Mouse (Mus musculus): ENCODE results near the gene Cdc42ep1. TPM values are rescaled to one million over a fixed set of nuclear protein-coding genes. Genes with fewer than 3 reads are reported as not detected.
"Not testable (repeated sequence)": the region's sequence is repeated elsewhere in the genome, so short reads cannot be mapped to it uniquely, and the experiment has no call there.

Gene Cdc42ep1
- polyA plus RNA-seq, 1 experiment from 2014 or later: 13.0 TPM

DNA sequence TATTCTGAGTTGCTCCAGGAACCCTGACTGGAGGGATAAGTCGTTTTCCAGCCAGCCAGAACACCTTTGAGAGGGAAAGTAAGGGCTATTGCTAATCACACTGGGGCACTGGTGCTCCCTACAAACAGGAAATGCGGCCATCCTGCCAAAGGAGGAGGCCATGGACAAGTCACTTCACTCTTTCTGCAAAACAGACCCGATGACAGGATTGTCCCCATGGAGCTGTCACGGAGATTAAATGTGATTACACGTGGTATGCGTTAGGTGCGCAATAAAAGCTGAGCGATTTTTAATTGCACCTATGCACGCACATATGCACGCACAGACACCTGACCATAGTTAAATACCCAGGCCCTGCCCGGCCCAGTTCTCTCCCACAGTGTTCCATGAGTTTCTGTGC is 1.7 kb upstream of the Cdc42ep1 start:
- no peak for ATAC-seq (ENCODE audit: insufficient read depth)
- 60% methylated on average over 11 of the region's 11 CpGs for WGBS (ENCODE audit: insufficient replicate concordance)
- H3K9ac ChIP-seq: no peak overlapping the region
- no peak overlapping the region for H3K4me3 ChIP-seq (replicated peaks)
- H3K9me3 ChIP-seq (replicated peaks): no peaks in the 10 kb centered on the region
- H3K36me3 ChIP-seq (replicated peaks): no peaks in the 10 kb centered on the region
- no peak overlapping the region for H3K4me2 ChIP-seq
- H3K4me1 ChIP-seq (replicated peaks): peaks cover 51% of the 10 kb centered on the region
- peaks cover 62% of the 10 kb centered on the region for H3K27me3 ChIP-seq
- H3K27ac ChIP-seq (replicated peaks): peak overlapping the region; percentile 41; the same call in 1 of the 2 replicates

DNA sequence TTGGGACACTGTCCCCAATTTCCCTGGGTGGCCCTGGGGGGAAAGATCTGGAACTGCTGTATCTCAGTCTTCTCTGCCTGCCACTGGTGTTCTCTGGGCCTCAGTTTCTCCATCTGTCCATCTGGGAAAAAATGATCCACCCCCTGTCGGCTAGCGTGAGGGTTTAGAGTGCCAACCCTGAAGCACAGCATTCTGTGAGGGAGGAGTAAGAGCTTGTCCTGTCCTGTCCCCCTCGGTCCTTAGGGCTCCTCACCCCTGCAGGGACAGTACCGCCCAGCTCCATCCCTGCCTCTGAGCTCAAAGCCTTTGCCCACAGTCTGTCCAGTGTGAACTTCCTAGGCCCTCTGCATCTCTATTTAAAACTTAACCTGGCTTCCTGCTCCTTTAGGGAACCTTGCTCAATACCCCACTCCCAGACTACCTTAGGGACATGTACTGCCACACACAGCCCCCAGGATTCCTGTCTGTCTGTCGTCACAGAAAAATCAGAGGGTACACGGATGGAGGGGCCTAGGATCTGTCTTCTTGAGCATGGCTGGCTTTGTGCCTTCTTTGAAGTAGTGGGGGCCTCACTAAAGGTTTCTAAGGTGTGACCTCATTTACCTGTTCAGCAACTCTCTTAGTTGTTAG is 1.1 kb upstream of the Cdc42ep1 start:
- H3K4me2 ChIP-seq: no peak overlapping the region
- no peaks in the 10 kb centered on the region for H3K36me3 ChIP-seq (replicated peaks)
- no peaks in the 10 kb centered on the region for H3K9me3 ChIP-seq (replicated peaks)
- H3K27me3 ChIP-seq: peaks cover 67% of the 10 kb centered on the region
- H3K4me1 ChIP-seq (replicated peaks): peaks cover 51% of the 10 kb centered on the region
- ATAC-seq (ENCODE audit: insufficient read depth): no peak
- H3K4me3 ChIP-seq (replicated peaks): no peak overlapping the region
- WGBS (ENCODE audit: insufficient replicate concordance): 58% methylated on average over 6 of the region's 6 CpGs
- H3K9ac ChIP-seq: no peak overlapping the region
- no peak overlapping the region for H3K27ac ChIP-seq (replicated peaks)

DNA sequence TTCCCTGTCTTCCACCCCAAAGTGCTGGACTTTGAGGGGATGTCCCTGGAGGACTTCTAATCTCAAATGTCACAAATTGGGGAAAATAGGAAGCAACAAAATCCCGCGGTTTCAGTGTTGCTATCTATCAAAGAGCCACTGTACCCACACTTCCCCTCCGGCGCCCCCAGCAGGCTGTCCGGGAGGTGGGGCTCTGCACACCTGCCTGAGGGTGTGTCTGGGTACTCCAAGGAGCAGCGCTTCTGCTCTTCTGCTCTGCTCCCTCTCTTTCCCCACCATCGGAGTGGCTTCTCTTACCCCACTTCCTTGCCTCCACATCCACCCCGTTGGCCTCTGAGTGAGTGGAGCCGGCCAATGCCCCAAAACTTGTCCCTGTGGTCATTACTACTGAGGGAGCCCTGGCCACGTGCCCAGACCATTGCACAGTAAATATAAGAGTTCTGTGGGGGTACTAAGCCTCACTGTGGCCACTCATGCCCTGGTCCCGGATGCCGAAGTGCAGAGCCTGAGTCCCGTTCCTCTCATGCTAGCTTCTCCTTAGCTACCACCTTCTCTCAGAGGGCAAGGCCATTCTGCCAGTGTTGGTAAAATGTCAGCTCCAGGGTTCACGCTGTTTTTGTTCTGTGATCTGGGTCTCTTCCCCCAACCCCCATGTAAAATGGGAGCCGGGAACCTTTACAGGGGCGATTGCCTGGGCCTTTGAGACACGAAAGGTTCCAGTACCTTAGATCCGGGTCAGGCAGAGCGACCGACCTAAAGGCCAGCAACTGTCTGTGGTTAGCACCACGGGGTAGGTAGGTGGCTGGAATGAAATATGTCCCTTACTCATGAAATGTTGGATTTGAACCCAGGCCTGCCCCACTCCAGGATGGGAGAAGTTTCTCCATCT is 1.4 kb downstream of the Cdc42ep1 start:
- Histone ChIP-seq H3K36me3 (replicated peaks) (0 out of 2 replicates have a peak, but pooled peaks cover 3% of the 10 kb centered on the region), H3K9ac (peak overlapping the region; percentile 54; the same call in 1 of the 2 replicates), H3K27ac (replicated peaks) (peak overlapping the region; percentile 78), H3K4me2 (peak overlapping the region; percentile 51), H3K4me3 (replicated peaks) (peak overlapping the region; percentile 58), H3K27me3 (peaks cover 75% of the 10 kb centered on the region), H3K9me3 (replicated peaks) (no peaks in the 10 kb centered on the region), H3K4me1 (replicated peaks) (peaks cover 61% of the 10 kb centered on the region)
- no peak for ATAC-seq (ENCODE audit: insufficient read depth)
- WGBS (ENCODE audit: insufficient replicate concordance): 22% methylated on average over 21 of the region's 21 CpGs

DNA sequence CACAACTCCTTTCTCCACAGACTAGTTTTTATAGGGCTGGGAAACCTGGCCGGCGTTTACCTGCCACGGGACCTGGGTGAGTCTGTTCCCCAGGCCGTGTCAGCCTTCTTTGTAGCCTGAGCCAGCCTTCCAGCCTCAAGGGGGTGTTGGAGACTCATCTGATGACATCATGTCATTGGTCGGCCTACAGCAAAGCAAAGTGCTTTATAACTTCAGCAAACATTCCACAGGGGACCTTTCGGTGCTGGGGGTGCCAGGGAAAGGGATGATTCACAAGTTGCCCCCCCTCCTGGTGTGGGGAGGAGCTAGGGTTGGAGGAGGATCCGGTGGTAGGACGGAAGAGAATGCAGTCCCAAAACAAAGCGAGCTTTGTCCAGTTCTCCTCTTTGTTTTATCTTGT is 2.4 kb downstream of the Cdc42ep1 start:
- Histone ChIP-seq H3K27me3 (peaks cover 80% of the 10 kb centered on the region), H3K4me2 (peak overlapping the region; percentile 51), H3K4me1 (replicated peaks) (peaks cover 65% of the 10 kb centered on the region), H3K27ac (replicated peaks) (peak overlapping the region; percentile 78; the same call in 1 of the 2 replicates), H3K4me3 (replicated peaks) (peak overlapping the region; percentile 58; the same call in 1 of the 2 replicates), H3K9me3 (replicated peaks) (no peaks in the 10 kb centered on the region), H3K36me3 (replicated peaks) (0 out of 2 replicates have a peak, but pooled peaks cover 3% of the 10 kb centered on the region), H3K9ac (no peak overlapping the region)
- ATAC-seq (ENCODE audit: insufficient read depth): no peak
- WGBS (ENCODE audit: insufficient replicate concordance): 30% methylated on average over 9 of the region's 9 CpGs

DNA sequence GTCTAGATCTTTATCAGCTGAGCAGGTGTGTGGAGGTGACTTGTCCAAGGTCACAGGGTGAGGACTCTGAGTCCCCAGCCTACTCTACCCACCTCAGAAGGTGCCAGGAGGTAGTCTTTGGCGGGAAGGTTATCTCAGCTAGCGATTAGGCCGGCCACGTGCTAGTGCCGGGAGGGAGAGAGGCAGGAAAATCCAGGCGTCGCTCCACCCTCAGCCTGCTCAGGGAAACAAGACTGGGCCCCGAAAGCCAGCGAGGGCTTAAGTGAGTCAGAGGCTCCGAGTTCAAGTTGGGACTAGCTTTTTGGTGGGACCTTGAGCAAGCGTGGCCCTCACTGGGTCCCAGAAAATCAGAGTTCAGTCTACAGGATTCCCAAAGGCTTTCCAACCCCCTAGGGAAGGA is 2.9 kb downstream of the Cdc42ep1 start:
- H3K9me3 ChIP-seq (replicated peaks): no peaks in the 10 kb centered on the region
- H3K4me1 ChIP-seq (replicated peaks): peaks cover 67% of the 10 kb centered on the region
- ATAC-seq (ENCODE audit: insufficient read depth): no peak
- H3K4me2 ChIP-seq: peak overlapping the region; percentile 29
- no peak overlapping the region for H3K27ac ChIP-seq (replicated peaks)
- 0 out of 2 replicates have a peak overlapping the region, but pooled peaks have one; percentile 6 for H3K9ac ChIP-seq
- 0 out of 2 replicates have a peak, but pooled peaks cover 3% of the 10 kb centered on the region for H3K36me3 ChIP-seq (replicated peaks)
- no peak overlapping the region for H3K4me3 ChIP-seq (replicated peaks)
- peaks cover 80% of the 10 kb centered on the region for H3K27me3 ChIP-seq
- 47% methylated on average over 11 of the region's 11 CpGs for WGBS (ENCODE audit: insufficient replicate concordance)

DNA sequence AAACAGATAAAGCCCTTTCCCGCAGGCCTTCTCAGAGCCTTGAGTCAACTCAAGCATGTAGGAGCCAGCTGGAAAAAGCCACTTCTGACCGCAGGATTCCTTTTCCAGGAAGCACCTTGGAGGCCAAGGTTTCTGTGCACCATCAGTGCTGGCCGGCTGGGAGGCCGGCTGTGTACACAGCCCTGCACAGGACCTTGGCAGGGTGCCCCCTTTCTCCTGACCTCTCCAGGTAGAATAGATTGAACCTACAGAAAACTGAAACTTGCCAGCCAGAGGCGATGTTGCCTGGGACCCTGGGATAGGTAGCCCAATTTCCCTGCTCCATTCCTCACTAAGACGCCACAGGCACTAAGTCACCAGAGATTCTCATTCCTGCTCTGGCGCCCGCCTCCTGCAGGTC is 3.4 kb downstream of the Cdc42ep1 start:
- no peak overlapping the region for H3K27ac ChIP-seq (replicated peaks)
- H3K4me3 ChIP-seq (replicated peaks): no peak overlapping the region

DNA sequence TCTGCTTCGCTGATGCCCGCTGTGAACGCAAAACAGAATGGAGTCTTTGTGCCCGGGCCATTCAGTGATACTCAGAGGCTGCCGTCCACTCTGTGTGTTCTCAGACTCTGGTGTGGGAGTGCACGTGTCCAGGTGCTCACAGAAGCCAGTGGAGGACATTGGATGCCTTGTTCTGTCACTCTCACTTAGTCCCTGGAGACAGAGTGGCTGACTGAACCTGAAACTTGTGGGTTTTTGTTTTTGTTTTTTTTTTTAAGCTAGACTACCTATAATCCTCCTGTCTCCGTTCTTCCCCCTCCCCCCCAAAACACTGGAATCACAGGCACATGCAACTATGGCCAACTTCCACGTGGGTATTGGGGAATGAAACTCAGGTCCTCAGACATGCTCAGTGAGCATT is 3.9 kb downstream of the Cdc42ep1 start:
- H3K27me3 ChIP-seq: peaks cover 80% of the 10 kb centered on the region
- no peak overlapping the region for H3K27ac ChIP-seq (replicated peaks)
- no peaks in the 10 kb centered on the region for H3K9me3 ChIP-seq (replicated peaks)
- no peak overlapping the region for H3K4me3 ChIP-seq (replicated peaks)
- no peak for ATAC-seq (ENCODE audit: insufficient read depth)
- 0 out of 2 replicates have a peak, but pooled peaks cover 3% of the 10 kb centered on the region for H3K36me3 ChIP-seq (replicated peaks)
- no peak overlapping the region for H3K9ac ChIP-seq
- H3K4me2 ChIP-seq: peak overlapping the region; percentile 29; the same call in 1 of the 2 replicates
- H3K4me1 ChIP-seq (replicated peaks): peaks cover 67% of the 10 kb centered on the region
- 65% methylated on average over 8 of the region's 8 CpGs for WGBS (ENCODE audit: insufficient replicate concordance)

More for the DNA sequence above, 3.4 kb downstream of the Cdc42ep1 start:
- no peaks in the 10 kb centered on the region for H3K9me3 ChIP-seq (replicated peaks)
- no peak for ATAC-seq (ENCODE audit: insufficient read depth)
- H3K36me3 ChIP-seq (replicated peaks): 0 out of 2 replicates have a peak, but pooled peaks cover 3% of the 10 kb centered on the region
- H3K27me3 ChIP-seq: peaks cover 80% of the 10 kb centered on the region
- peaks cover 67% of the 10 kb centered on the region for H3K4me1 ChIP-seq (replicated peaks)
- peak overlapping the region; percentile 29 for H3K4me2 ChIP-seq
- 56% methylated on average over 8 of the region's 8 CpGs for WGBS (ENCODE audit: insufficient replicate concordance)
- no peak overlapping the region for H3K9ac ChIP-seq

DNA sequence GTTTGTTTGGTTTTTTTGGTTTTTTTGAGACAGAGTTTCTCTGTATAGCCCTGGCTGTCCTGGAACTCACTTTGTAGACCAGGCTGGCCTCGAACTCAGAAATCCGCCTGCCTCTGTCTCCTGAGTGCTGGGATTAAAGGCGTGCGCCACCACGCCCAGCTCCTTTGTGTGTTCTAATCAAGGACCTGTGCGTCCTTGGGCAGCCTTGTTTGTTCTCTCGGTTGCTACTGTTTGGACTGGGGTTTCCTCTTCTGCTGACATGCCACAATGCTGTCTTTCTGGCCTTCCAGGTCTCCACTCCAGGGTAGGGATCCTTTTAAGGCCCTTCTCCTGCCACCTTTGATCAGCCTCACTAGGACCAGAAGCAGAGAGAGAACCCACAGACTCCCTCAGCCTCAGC is 4.4 kb downstream of the Cdc42ep1 start:
- H3K4me1 ChIP-seq (replicated peaks): peaks cover 70% of the 10 kb centered on the region
- peaks cover 78% of the 10 kb centered on the region for H3K27me3 ChIP-seq
- not testable (repeated sequence) for ATAC-seq (ENCODE audit: insufficient read depth); H3K9me3 ChIP-seq (replicated peaks); H3K4me2 ChIP-seq; H3K36me3 ChIP-seq (replicated peaks); H3K4me3 ChIP-seq (replicated peaks); H3K9ac ChIP-seq; H3K27ac ChIP-seq (replicated peaks)
- WGBS (ENCODE audit: insufficient replicate concordance): 60% methylated on average over 7 of the region's 7 CpGs

DNA sequence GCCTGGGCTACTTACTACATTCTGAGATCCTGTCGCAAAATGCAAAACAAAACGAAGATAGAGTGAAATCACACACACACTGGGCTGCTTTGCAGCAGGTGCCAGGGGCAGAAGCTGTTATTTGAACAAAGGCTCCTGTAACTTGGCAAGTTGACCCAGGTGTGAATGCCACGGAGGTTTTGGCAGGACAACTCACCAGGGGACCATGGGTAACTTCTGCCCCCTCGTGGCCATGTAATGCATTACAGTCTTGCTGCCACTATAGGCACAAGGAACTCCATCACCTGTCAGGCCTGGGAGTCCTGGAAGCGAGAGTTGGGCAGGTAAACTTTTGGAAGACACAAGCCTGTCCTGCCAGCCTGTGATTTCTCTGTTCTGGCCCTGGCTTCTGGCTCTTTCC is 6.0 kb downstream of the Cdc42ep1 start:
- no peak overlapping the region for H3K27ac ChIP-seq (replicated peaks)
- no peaks in the 10 kb centered on the region for H3K9me3 ChIP-seq (replicated peaks)
- peaks cover 71% of the 10 kb centered on the region for H3K4me1 ChIP-seq (replicated peaks)
- H3K9ac ChIP-seq: no peak overlapping the region
- 21% methylated on average over 5 of the region's 5 CpGs for WGBS (ENCODE audit: insufficient replicate concordance)
- no peak overlapping the region for H3K4me2 ChIP-seq
- 0 out of 2 replicates have a peak, but pooled peaks cover 3% of the 10 kb centered on the region for H3K36me3 ChIP-seq (replicated peaks)
- no peak overlapping the region for H3K4me3 ChIP-seq (replicated peaks)
- no peak for ATAC-seq (ENCODE audit: insufficient read depth)
- peaks cover 62% of the 10 kb centered on the region for H3K27me3 ChIP-seq

DNA sequence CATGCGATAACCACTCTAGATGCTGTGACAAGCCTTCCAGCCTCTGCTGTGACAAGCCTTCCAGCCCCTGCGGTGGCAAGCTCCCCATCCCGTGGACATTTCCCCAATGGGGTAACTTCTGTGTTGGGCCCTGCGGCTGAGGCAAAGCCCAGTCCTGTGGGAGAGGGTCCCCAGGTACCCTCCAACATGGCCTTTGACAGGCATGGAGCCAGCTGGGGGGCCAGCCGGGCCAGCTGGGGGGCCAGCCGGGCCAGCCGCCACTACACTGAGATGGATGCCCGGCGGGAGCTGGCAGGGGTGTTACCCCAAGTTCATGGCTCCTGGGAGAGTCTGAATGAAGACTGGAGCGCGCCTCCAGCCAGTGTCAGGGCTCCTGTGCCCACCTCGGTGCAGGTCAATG is 7.1 kb downstream of the Cdc42ep1 start:
- Histone ChIP-seq H3K27me3 (peaks cover 52% of the 10 kb centered on the region), H3K27ac (replicated peaks) (no peak overlapping the region), H3K9me3 (replicated peaks) (no peaks in the 10 kb centered on the region), H3K36me3 (replicated peaks) (0 out of 2 replicates have a peak, but pooled peaks cover 3% of the 10 kb centered on the region), H3K4me2 (no peak overlapping the region), H3K4me3 (replicated peaks) (no peak overlapping the region), H3K4me1 (replicated peaks) (peaks cover 62% of the 10 kb centered on the region), H3K9ac (no peak overlapping the region)
- 74% methylated on average over 12 of the region's 12 CpGs for WGBS (ENCODE audit: insufficient replicate concordance)
- no peak for ATAC-seq (ENCODE audit: insufficient read depth)
